ENCODE assay signal across 16 mouse cellular contexts in the genomic region with DNA sequence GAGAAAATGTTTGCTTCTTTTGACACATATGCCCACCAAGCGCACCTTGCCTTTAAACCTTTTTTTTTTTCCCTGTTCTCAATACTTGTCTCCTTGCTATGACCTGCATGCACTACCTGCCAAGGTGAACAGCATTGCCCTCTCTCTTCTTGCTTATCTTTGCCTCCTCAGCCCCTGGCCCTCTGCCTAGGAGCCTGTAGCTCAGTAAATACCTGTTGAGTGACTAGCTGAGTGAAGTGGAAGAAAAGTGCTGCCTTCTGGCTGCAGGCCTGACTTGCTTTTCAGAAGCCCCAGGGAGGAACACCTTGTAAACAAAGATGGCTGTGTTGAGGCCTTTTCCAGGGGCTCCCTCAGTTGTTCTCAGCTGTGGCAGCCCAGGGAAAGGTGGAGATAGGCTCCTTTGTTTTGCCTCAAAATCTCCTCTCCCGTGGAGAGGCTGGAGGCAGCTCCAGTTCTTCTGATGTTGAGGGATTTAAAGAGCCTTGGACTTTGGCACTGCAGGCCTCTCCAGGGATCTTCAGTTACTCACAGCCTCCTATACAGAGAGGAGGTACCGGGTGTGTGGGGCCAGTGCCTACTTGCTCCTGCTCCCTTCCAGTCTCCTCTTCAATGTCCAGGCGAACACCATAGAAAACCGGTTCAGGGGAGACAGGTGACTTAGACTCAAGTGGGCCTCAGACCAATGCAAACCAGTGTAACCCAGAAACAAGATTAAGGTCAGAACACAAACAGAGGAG.
A peak's percentile ranks its signal among the peaks of the same experiment; 100 is the strongest.
DNase-seq lines count a peak whose midpoint lies in the region; ATAC-seq and TF ChIP-seq lines count a peak whose summit lies in the region.
"Had no signal": no experiment of that assay in that cellular context is flagged by ENCODE, and none has a peak within 500 bp of the region (broad histone marks: within the 10 kb centered on the region; RNA-seq: fewer than 3 reads in every experiment).

No protein-coding gene starts in this region.

- no peak for TF ChIP-seq CTCF in lung, adult 2 months (IDR thresholded peaks at IDR 0.05; ENCODE audit: insufficient read depth, low read length)
- no peak for TF ChIP-seq CTCF in stomach, postnatal 0 days (IDR thresholded peaks at IDR 0.05; ENCODE audit: low read depth)

- 0 out of 2 replicates have a peak, but pooled peaks cover 2% of the 10 kb centered on the region for H3K36me3 ChIP-seq in heart, embryonic 10.5 days
- H3K36me3 ChIP-seq in heart, embryonic 16.5 days (ENCODE audit: control insufficient read depth, insufficient read depth), result no peaks in the 10 kb centered on the region
- no peaks in the 10 kb centered on the region for H3K36me3 ChIP-seq in stomach, postnatal 0 days (ENCODE audit: control insufficient read depth, insufficient read depth, low read length)
- no peaks in the 10 kb centered on the region for H3K36me3 ChIP-seq in forebrain, embryonic 14.5 days (ENCODE audit: control insufficient read depth, insufficient read depth, low read length)
- H3K36me3 ChIP-seq: embryonic facial prominence, embryonic 15.5 days; limb, embryonic 13.5 days; neural tube, embryonic 13.5 days had no signal

- H3K4me1 ChIP-seq in heart, embryonic 10.5 days, result peaks cover 46% of the 10 kb centered on the region
- H3K4me1 ChIP-seq in heart, embryonic 16.5 days (ENCODE audit: control insufficient read depth, insufficient read depth, low read length), result peaks cover 64% of the 10 kb centered on the region
- H3K4me1 ChIP-seq in lung, adult 2 months (ENCODE audit: control insufficient read depth, insufficient read depth, low read length), result peaks cover 6% of the 10 kb centered on the region
- peaks cover 2% of the 10 kb centered on the region for H3K4me1 ChIP-seq in stomach, postnatal 0 days (replicated peaks; ENCODE audit: control insufficient read depth, insufficient read depth)
- H3K4me1 ChIP-seq in forebrain, embryonic 14.5 days (ENCODE audit: control insufficient read depth, insufficient read depth, low read length), result peaks cover 7% of the 10 kb centered on the region

- TF ChIP-seq POLR2A in lung, adult 2 months (IDR thresholded peaks at IDR 0.05; ENCODE audit: borderline replicate concordance, extremely low read depth, low read depth, low read length), result no peak

- no peaks in the 10 kb centered on the region for H3K9me3 ChIP-seq in heart, embryonic 10.5 days
- H3K9me3 ChIP-seq in heart, embryonic 16.5 days (replicated peaks; ENCODE audit: control insufficient read depth, low read length), result no peaks in the 10 kb centered on the region
- no peaks in the 10 kb centered on the region for H3K9me3 ChIP-seq in stomach, postnatal 0 days (ENCODE audit: control insufficient read depth, low read length)
- no peaks in the 10 kb centered on the region for H3K9me3 ChIP-seq in forebrain, embryonic 14.5 days (replicated peaks; ENCODE audit: control insufficient read depth, low read length)
- H3K9me3 ChIP-seq: embryonic facial prominence, embryonic 15.5 days; limb, embryonic 13.5 days; neural tube, embryonic 13.5 days had no signal

- no peak overlapping the region for H3K4me3 ChIP-seq in heart, embryonic 10.5 days
- H3K4me3 ChIP-seq in heart, embryonic 16.5 days (ENCODE audit: low read length), result no peak overlapping the region
- H3K4me3 ChIP-seq in lung, adult 2 months (replicated peaks; ENCODE audit: extremely low read depth, low read depth, low read length), result no peak overlapping the region
- H3K4me3 ChIP-seq in stomach, postnatal 0 days (ENCODE audit: low read depth, low read length), result no peak overlapping the region
- H3K4me3 ChIP-seq in forebrain, embryonic 14.5 days (ENCODE audit: low read depth, low read length), result no peak overlapping the region
- H3K4me3 ChIP-seq: embryonic facial prominence, embryonic 15.5 days; limb, embryonic 13.5 days; neural tube, embryonic 13.5 days had no signal

- intact Hi-C loops in heart, postnatal 25 days (cut with DNase I), result loop anchor here (10.0 kb wide), 1 partner anchor 423 kb away; no protein-coding TSS in a partner anchor

- no peak for DNase-seq in heart, embryonic 10.5 days (ENCODE audit: low spot score)
- DNase-seq in heart, postnatal 25 days (ENCODE audit: low spot score), result no peak
- DNase-seq in lung, adult 2 months, result peak; percentile 75
- peak; percentile 46 for DNase-seq in stomach, postnatal 0 days (ENCODE audit: low spot score)
- no peak for DNase-seq in frontal cortex, postnatal 25 days (ENCODE audit: low spot score in 2 of 2)
- DNase-seq in forebrain, embryonic 14.5 days (ENCODE audit: low spot score), result no peak
- DNase-seq: cerebellum, postnatal 14 days; kidney, postnatal 10 days; right cerebral cortex, adult 18-20 months; thymus, adult 18-20 months had no signal

- peak overlapping the region; percentile 66 for H3K27ac ChIP-seq in heart, embryonic 10.5 days
- peak overlapping the region; percentile 80 for H3K27ac ChIP-seq in heart, embryonic 16.5 days (ENCODE audit: low read length)
- no peak overlapping the region for H3K27ac ChIP-seq in stomach, postnatal 0 days (replicated peaks)
- no peak overlapping the region for H3K27ac ChIP-seq in forebrain, embryonic 14.5 days (ENCODE audit: low read depth, low read length)
- H3K27ac ChIP-seq: limb, embryonic 13.5 days; macrophage; neural tube, embryonic 13.5 days had no signal

- 0 out of 2 replicates have a peak overlapping the region, but pooled peaks have one; percentile 10 for H3K9ac ChIP-seq in heart, embryonic 16.5 days (ENCODE audit: low read length)
- no peak overlapping the region for H3K9ac ChIP-seq in stomach, postnatal 0 days (ENCODE audit: low read length)
- H3K9ac ChIP-seq in forebrain, embryonic 14.5 days (ENCODE audit: low read length), result no peak overlapping the region
- H3K9ac ChIP-seq: embryonic facial prominence, embryonic 15.5 days; limb, embryonic 13.5 days; neural tube, embryonic 13.5 days had no signal

- no peak overlapping the region for H3K4me2 ChIP-seq in heart, embryonic 16.5 days (ENCODE audit: low read depth, low read length)
- H3K4me2 ChIP-seq in stomach, postnatal 0 days (replicated peaks; ENCODE audit: low read depth), result no peak overlapping the region
- H3K4me2 ChIP-seq in forebrain, embryonic 14.5 days (ENCODE audit: low read length), result no peak overlapping the region
- H3K4me2 ChIP-seq: embryonic facial prominence, embryonic 15.5 days; limb, embryonic 13.5 days; neural tube, embryonic 13.5 days had no signal

- 54% methylated on average over 5 of the region's 5 CpGs for WGBS in heart, embryonic 10.5 days
- 61% methylated on average over 5 of the region's 5 CpGs for WGBS in heart, embryonic 16.5 days
- WGBS in lung, adult 2 months, result 53% methylated on average over 5 of the region's 5 CpGs
- WGBS in stomach, postnatal 0 days, result 59% methylated on average over 5 of the region's 5 CpGs
- WGBS in forebrain, embryonic 14.5 days, result 45% methylated on average over 5 of the region's 5 CpGs

- no peaks in the 10 kb centered on the region for H3K27me3 ChIP-seq in heart, embryonic 10.5 days (ENCODE audit: insufficient read depth, poor library complexity, severe bottlenecking)
- H3K27me3 ChIP-seq in heart, embryonic 16.5 days (ENCODE audit: control insufficient read depth, insufficient read depth, low read length), result no peaks in the 10 kb centered on the region
- no peaks in the 10 kb centered on the region for H3K27me3 ChIP-seq in stomach, postnatal 0 days (ENCODE audit: control insufficient read depth, insufficient read depth, low read length)
- no peaks in the 10 kb centered on the region for H3K27me3 ChIP-seq in forebrain, embryonic 14.5 days (replicated peaks; ENCODE audit: control insufficient read depth, insufficient read depth, low read length)
- H3K27me3 ChIP-seq: embryonic facial prominence, embryonic 15.5 days; limb, embryonic 13.5 days; neural tube, embryonic 13.5 days had no signal

- no peak for ATAC-seq in heart, embryonic 16.5 days (replicated peaks; ENCODE audit: extremely low read depth, insufficient read depth, low FRiP score)
- ATAC-seq in stomach, postnatal 0 days (ENCODE audit: low FRiP score, low TSS enrichment), result peak; percentile 34; the same call in 1 of the 2 replicates
- ATAC-seq in forebrain, embryonic 14.5 days, result no peak
- ATAC-seq: forebrain, embryonic 16.5 days had no signal

- TF ChIP-seq EP300 in stomach, postnatal 0 days (optimal IDR thresholded peaks at IDR 0.05), result no peak

Comparison
In these comparisons a context has a peak if more than half of its experiments do, and no peak if none do; other contexts are left out.
1. DNase-seq: peak in lung, adult 2 months (single experiment) and stomach, postnatal 0 days (single experiment); none in heart, embryonic 10.5 days (single experiment), heart, postnatal 25 days (single experiment), frontal cortex, postnatal 25 days (0 of 2) and forebrain, embryonic 14.5 days (single experiment).
2. H3K27ac ChIP-seq: peak in heart, embryonic 10.5 days (single experiment) and heart, embryonic 16.5 days (single experiment); none in stomach, postnatal 0 days (single experiment) and forebrain, embryonic 14.5 days (single experiment).